Mouse (Mus musculus) MEL (cell line): ENCODE measurements around the gene Ermap. TPM values are rescaled to one million over a fixed set of nuclear protein-coding genes. Genes with fewer than 3 reads are reported as not detected.

Source experiments
- DNase-seq: peaks from one replicate; pipeline ENCODE4 v3.0.0; 2011; ENCODE audit warnings: low read depth, low spot score
- H3K27ac ChIP-seq: 2 replicates; pipeline ENCODE4 v1.5.1; 2012; ENCODE audit warnings: low read depth, mild to moderate bottlenecking, control low read depth, low read length, moderate library complexity; ENCODE audit not compliant: control insufficient read depth
- H3K27me3 ChIP-seq, 2 experiments: fragments of 150-350 bp in 1 of 2; sonication (generic) in 1 of 2; 2 replicates each; pipeline ENCODE4 v1.6.1; 2012; ENCODE audit warnings: low read length in 2 of 2, mild to moderate bottlenecking in 2 of 2, improper control_type of control experiment in 1 of 2, moderate library complexity in 1 of 2; ENCODE audit not compliant: insufficient read depth in 2 of 2, control insufficient read depth in 1 of 2
- H3K36me3 ChIP-seq, 2 experiments: 2 replicates each; pipeline ENCODE4 v1.6.1; 2012 to 2014; ENCODE audit warnings: low read length in 2 of 2, improper control_type of control experiment in 1 of 2, inconsistent platforms in 1 of 2, mild to moderate bottlenecking in 1 of 2; ENCODE audit not compliant: insufficient read depth in 2 of 2, control insufficient read depth in 1 of 2
- H3K4me1 ChIP-seq, 2 experiments: fragments of 150-350 bp in 1 of 2; sonication (generic) in 1 of 2; 2 replicates each; pipeline ENCODE4 v1.6.1; 2012; ENCODE audit warnings: low read length in 2 of 2, improper control_type of control experiment in 1 of 2, mild to moderate bottlenecking in 1 of 2; ENCODE audit not compliant: insufficient read depth in 2 of 2, control insufficient read depth in 1 of 2
- H3K4me3 ChIP-seq, 2 experiments: fragments of 150-350 bp in 1 of 2; sonication (generic) in 1 of 2; 2 replicates each; pipeline ENCODE4 v1.5.1; 2012; ENCODE audit warnings: low read depth in 2 of 2, low read length in 2 of 2, mild to moderate bottlenecking in 2 of 2, moderate library complexity in 2 of 2, control low read depth in 1 of 2, improper control_type of control experiment in 1 of 2; ENCODE audit not compliant: control insufficient read depth in 1 of 2, insufficient read depth in 1 of 2
- H3K79me2 ChIP-seq: 2 replicates; pipeline ENCODE4 v1.6.1; 2012; ENCODE audit warnings: mild to moderate bottlenecking, low read length, moderate library complexity; ENCODE audit not compliant: control insufficient read depth, poor library complexity, insufficient read depth
- H3K9ac ChIP-seq: 2 replicates; pipeline ENCODE4 v1.6.1; 2012; ENCODE audit warnings: low read depth, mild to moderate bottlenecking, control low read depth, low read length, moderate library complexity; ENCODE audit not compliant: control insufficient read depth, poor library complexity, severe bottlenecking
- H3K9me3 ChIP-seq: fragments of 150-350 bp; sonication (generic); replicated peaks from 2 replicates; pipeline ENCODE4 v1.6.1; 2012; ENCODE audit warnings: mild to moderate bottlenecking, low read length, improper control_type of control experiment, moderate library complexity; ENCODE audit not compliant: insufficient read depth
- BHLHE40 ChIP-seq: IDR thresholded peaks from 2 replicates; pipeline ENCODE4 v1.6.1; 2012; ENCODE audit warnings: low read depth, mild to moderate bottlenecking, inconsistent platforms, low read length, improper control_type of control experiment, borderline replicate concordance
- CHD1 ChIP-seq: IDR thresholded peaks from 2 replicates; pipeline ENCODE4 v1.6.1; 2012; ENCODE audit warnings: low read depth, mild to moderate bottlenecking, inconsistent platforms, low read length, improper control_type of control experiment
- CHD2 ChIP-seq: IDR thresholded peaks from 2 replicates; pipeline ENCODE4 v1.6.1; 2011; ENCODE audit warnings: low read length, improper control_type of control experiment
- CTCF ChIP-seq, 3 experiments: IDR thresholded peaks in 2 of 3; conservative IDR thresholded peaks in 1 of 3; 2 replicates each; pipeline ENCODE4 v1.5.1; 2011 to 2012; ENCODE audit warnings: low read length in 3 of 3, low read depth in 2 of 3, mild to moderate bottlenecking in 2 of 3, improper control_type of control experiment in 1 of 3, inconsistent platforms in 1 of 3, mixed read lengths in 1 of 3, moderate library complexity in 1 of 3; ENCODE audit not compliant: control insufficient read depth in 1 of 3, insufficient read depth in 1 of 3, poor library complexity in 1 of 3, severe bottlenecking in 1 of 3
- E2F4 ChIP-seq: IDR thresholded peaks from 2 replicates; pipeline ENCODE4 v1.6.1; 2011; ENCODE audit warnings: low read depth, low read length, improper control_type of control experiment, borderline replicate concordance
- ELF1 ChIP-seq: IDR thresholded peaks from 2 replicates; pipeline ENCODE4 v1.6.1; 2014; ENCODE audit warnings: low read depth, mild to moderate bottlenecking, inconsistent platforms, low read length, improper control_type of control experiment, moderate library complexity
- EP300 ChIP-seq, 2 experiments: IDR thresholded peaks; 2 replicates each; pipeline ENCODE4 v1.6.1; 2011; ENCODE audit warnings: improper control_type of control experiment in 2 of 2, low read length in 2 of 2, low read depth in 1 of 2, mild to moderate bottlenecking in 1 of 2
- ETS1 ChIP-seq: IDR thresholded peaks from 2 replicates; pipeline ENCODE4 v1.6.1; 2012; ENCODE audit warnings: low read depth, mild to moderate bottlenecking, inconsistent platforms, low read length, improper control_type of control experiment, moderate library complexity
- GABPA ChIP-seq: IDR thresholded peaks from 2 replicates; pipeline ENCODE4 v1.6.1; 2012; ENCODE audit warnings: low read depth, mild to moderate bottlenecking, inconsistent platforms, low read length, improper control_type of control experiment, moderate library complexity
- GATA1 ChIP-seq: IDR thresholded peaks from 2 replicates; pipeline ENCODE4 v1.6.1; 2011; ENCODE audit warnings: low read depth, low read length, improper control_type of control experiment
- JUND ChIP-seq: IDR thresholded peaks from 2 replicates; pipeline ENCODE4 v1.6.1; 2011; ENCODE audit warnings: low read depth, mild to moderate bottlenecking, improper control_type of control experiment, low read length
- KAT2A ChIP-seq: conservative IDR thresholded peaks from 2 replicates; pipeline ENCODE4 v1.6.1; 2012; ENCODE audit warnings: low read depth, low read length, improper control_type of control experiment, inconsistent platforms
- MAFK ChIP-seq: IDR thresholded peaks from 2 replicates; pipeline ENCODE4 v1.6.1; 2011; ENCODE audit warnings: low read depth, mild to moderate bottlenecking, low read length, improper control_type of control experiment, borderline replicate concordance
- MAX ChIP-seq: IDR thresholded peaks from 2 replicates; pipeline ENCODE4 v1.6.1; 2011; ENCODE audit warnings: low read length, improper control_type of control experiment
- MAZ ChIP-seq: IDR thresholded peaks from 2 replicates; pipeline ENCODE4 v1.6.1; 2012; ENCODE audit warnings: low read depth, mild to moderate bottlenecking, inconsistent platforms, low read length, improper control_type of control experiment
- MEF2A ChIP-seq: IDR thresholded peaks from 2 replicates; pipeline ENCODE4 v1.6.1; 2014; ENCODE audit warnings: low read depth, mild to moderate bottlenecking, inconsistent platforms, low read length, improper control_type of control experiment; ENCODE audit not compliant: poor library complexity, insufficient replicate concordance, severe bottlenecking; ENCODE audit errors: extremely low read depth
- MXI1 ChIP-seq: IDR thresholded peaks from 2 replicates; pipeline ENCODE4 v1.6.1; 2011; ENCODE audit warnings: mild to moderate bottlenecking, low read depth, low read length, improper control_type of control experiment
- MYB ChIP-seq: IDR thresholded peaks from 2 replicates; pipeline ENCODE4 v1.6.1; 2011; ENCODE audit warnings: mild to moderate bottlenecking, low read depth, low read length, improper control_type of control experiment
- MYC ChIP-seq: IDR thresholded peaks from 2 replicates; pipeline ENCODE4 v1.6.1; 2011; ENCODE audit warnings: low read depth, mild to moderate bottlenecking, low read length, improper control_type of control experiment, moderate library complexity
- NELFE ChIP-seq: IDR thresholded peaks from 2 replicates; pipeline ENCODE4 v1.6.1; 2011; ENCODE audit warnings: low read depth, low read length, improper control_type of control experiment
- NRF1 ChIP-seq: IDR thresholded peaks from 2 replicates; pipeline ENCODE4 v1.6.1; 2014; ENCODE audit warnings: low read depth, mild to moderate bottlenecking, inconsistent platforms, low read length, improper control_type of control experiment, moderate library complexity; ENCODE audit not compliant: poor library complexity, insufficient read depth, severe bottlenecking
- POLR2A ChIP-seq, 2 experiments: IDR thresholded peaks; 2 replicates each; pipeline ENCODE4 v1.6.1; 2011 to 2012; ENCODE audit warnings: low read length in 2 of 2, mild to moderate bottlenecking in 2 of 2, control low read depth in 1 of 2, improper control_type of control experiment in 1 of 2, low read depth in 1 of 2, moderate library complexity in 1 of 2; ENCODE audit not compliant: control insufficient read depth in 1 of 2, insufficient read depth in 1 of 2, poor library complexity in 1 of 2
- POLR2AphosphoS2 ChIP-seq: IDR thresholded peaks from 2 replicates; pipeline ENCODE4 v1.6.1; 2011; ENCODE audit warnings: low read length, improper control_type of control experiment
- POLR2AphosphoS5 ChIP-seq: IDR thresholded peaks from 2 replicates; pipeline ENCODE4 v1.6.1; 2012; ENCODE audit warnings: low read depth, borderline replicate concordance, mild to moderate bottlenecking, inconsistent platforms, low read length, moderate library complexity, mixed read lengths
- RCOR1 ChIP-seq: IDR thresholded peaks from 2 replicates; pipeline ENCODE4 v1.6.1; 2012; ENCODE audit warnings: low read depth, mild to moderate bottlenecking, inconsistent platforms, low read length, improper control_type of control experiment
- SIN3A ChIP-seq: IDR thresholded peaks from 2 replicates; pipeline ENCODE4 v1.6.1; 2012; ENCODE audit warnings: low read length, improper control_type of control experiment, inconsistent platforms
- SMC3 ChIP-seq: IDR thresholded peaks from 2 replicates; pipeline ENCODE4 v1.6.1; 2011; ENCODE audit warnings: low read depth, low read length, improper control_type of control experiment
- TAL1 ChIP-seq: IDR thresholded peaks from 2 replicates; pipeline ENCODE4 v1.6.1; 2012; ENCODE audit warnings: mild to moderate bottlenecking, inconsistent platforms, low read length, moderate library complexity, mixed read lengths
- TBP ChIP-seq: IDR thresholded peaks from 2 replicates; pipeline ENCODE4 v1.8.0; 2011; ENCODE audit warnings: low read depth, low read length, improper control_type of control experiment
- TCF12 ChIP-seq: IDR thresholded peaks from 2 replicates; pipeline ENCODE4 v1.6.1; 2014; ENCODE audit warnings: low read depth, mild to moderate bottlenecking, inconsistent platforms, low read length, improper control_type of control experiment, moderate library complexity
- USF1 ChIP-seq: IDR thresholded peaks from 2 replicates; pipeline ENCODE4 v1.6.1; 2014; ENCODE audit warnings: low read depth, mild to moderate bottlenecking, inconsistent platforms, low read length, improper control_type of control experiment, moderate library complexity
- USF2 ChIP-seq, 2 experiments: IDR thresholded peaks; 2 replicates each; pipeline ENCODE4 v1.6.1; 2011 to 2012; ENCODE audit warnings: improper control_type of control experiment in 2 of 2, low read length in 2 of 2, borderline replicate concordance in 1 of 2, inconsistent platforms in 1 of 2, low read depth in 1 of 2, mild to moderate bottlenecking in 1 of 2; ENCODE audit not compliant: insufficient read depth in 1 of 2
- ZC3H11A ChIP-seq: IDR thresholded peaks from 2 replicates; pipeline ENCODE4 v1.6.1; 2012; ENCODE audit warnings: low read depth, mild to moderate bottlenecking, inconsistent platforms, low read length, improper control_type of control experiment
- ZKSCAN1 ChIP-seq: IDR thresholded peaks from 2 replicates; pipeline ENCODE4 v1.6.1; 2012; ENCODE audit warnings: low read depth, mild to moderate bottlenecking, inconsistent platforms, low read length, improper control_type of control experiment, moderate library complexity
- ZMIZ1 ChIP-seq: IDR thresholded peaks from 2 replicates; pipeline ENCODE4 v1.6.1; 2012; ENCODE audit warnings: low read depth, mild to moderate bottlenecking, inconsistent platforms, low read length, improper control_type of control experiment, moderate library complexity
- ZNF384 ChIP-seq: IDR thresholded peaks from 2 replicates; pipeline ENCODE4 v1.6.1; 2012; ENCODE audit warnings: low read depth, mild to moderate bottlenecking, inconsistent platforms, low read length, improper control_type of control experiment
- polyA plus RNA-seq, 2 experiments: library from polyadenylated mRNA; stranded (reverse) in 1 of 2; unstranded in 1 of 2; fragments of >175 nt in 1 of 2; fragments of >200 nt in 1 of 2; gene quantifications; 2 replicates each; pipeline versions ENCODE4 v1.2.1 to v1.2.4; 2012; ENCODE audit warnings: low replicate concordance in 2 of 2, low read depth in 1 of 2; ENCODE audit not compliant: insufficient read length in 2 of 2, insufficient read depth in 1 of 2, missing spikeins in 1 of 2
- total RNA-seq: library from RNA; depleted of rRNA; stranded (reverse); fragments of 300-350 nt; gene quantifications from 2 replicates; pipeline ENCODE4 v1.2.3, GENCODE M21; 2012

Gene Ermap
- total and polyA plus RNA-seq, 3 experiments = 44.1 to 247 (median 138) TPM

DNA sequence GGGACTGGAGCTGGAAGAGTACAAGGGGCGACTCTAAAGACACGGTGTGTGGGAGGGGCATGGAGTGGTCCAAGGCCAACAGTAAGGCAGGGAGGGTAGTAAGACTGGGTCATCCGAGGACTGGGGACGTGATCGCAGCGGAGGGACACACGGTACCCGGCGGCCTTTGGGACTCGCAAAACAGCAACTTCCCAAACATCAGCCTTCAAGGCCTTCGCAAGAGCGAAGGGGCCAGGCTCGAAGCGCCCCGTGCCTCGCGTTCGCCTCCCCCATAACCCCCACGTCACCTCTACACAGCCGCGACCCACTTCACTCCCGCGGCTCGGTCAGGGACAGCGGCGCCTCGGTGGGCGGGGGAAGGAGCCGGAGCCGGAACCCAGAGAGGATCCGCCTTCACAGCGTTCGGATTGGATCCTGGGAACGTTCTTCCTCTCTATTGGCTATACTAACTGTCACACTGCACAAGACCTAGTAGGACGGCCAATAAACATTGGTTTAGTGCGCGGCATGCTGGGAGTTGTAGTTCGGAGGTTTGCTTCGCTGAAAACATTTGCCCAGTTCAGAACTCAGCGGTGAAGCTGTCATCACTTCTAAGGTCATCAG lies 15.9 kb downstream of the Ermap start, which contains the start of gene Zfp691:
Gene Zfp691 (minus strand): TSS at position 345 of the 603 bp plus-strand sequence.
- H3K79me2 ChIP-seq = peaks cover 10% of the 10 kb centered on the region
- peak; percentile 97 for DNase-seq
- no peaks in the 10 kb centered on the region for H3K27me3 ChIP-seq
- peak within 1 kb of the TSS; percentile 77 for H3K9ac ChIP-seq
- peaks cover 0 to 11% of the 10 kb centered on the region in 2 experiments; a peak in 3 of 4 replicates for H3K36me3 ChIP-seq
- H3K4me1 ChIP-seq = peaks cover 0 to 8% of the 10 kb centered on the region in 2 experiments; a peak in 2 of 4 replicates
- peak within 1 kb of the TSS; percentile 72 to 98 for H3K4me3 ChIP-seq
- peak within 1 kb of the TSS; percentile 8; the same call in 1 of the 2 replicates for H3K27ac ChIP-seq
- H3K9me3 ChIP-seq = no peaks in the 10 kb centered on the region
- TF ChIP-seq MAX (peak; percentile 44), SIN3A (peak; percentile 90), MAFK (no peak), E2F4 (no peak), ELF1 (peak; percentile 85), SMC3 (no peak), CHD2 (peak; percentile 94), ZNF384 (0 out of 2 replicates have a peak, but pooled peaks have one; percentile 9), MAZ (peak; percentile 89; the same call in 1 of the 2 replicates), TAL1 (no peak), ZC3H11A (no peak), TCF12 (no peak; the same call in 1 of the 2 replicates), POLR2AphosphoS2 (no peak), USF2 (IDR thresholded peaks at IDR 0.05; ENCODE audit: borderline replicate concordance in 1 of 2, insufficient read depth in 1 of 2, low read depth in 1 of 2, low read length in 2 of 2) (no peak), MYC (peak; percentile 68; the same call in 1 of the 2 replicates), ZKSCAN1 (0 out of 2 replicates have a peak, but pooled peaks have one; percentile 31), TBP (peak; percentile 26; the same call in 1 of the 2 replicates), POLR2AphosphoS5 (peak; percentile 41; the same call in 1 of the 2 replicates), USF1 (no peak), NRF1 (peak; percentile 47; the same call in 1 of the 2 replicates), GATA1 (no peak), GABPA (no peak), MYB (no peak), CTCF (IDR thresholded peaks at IDR 0.05 in 2 of 3, conservative IDR thresholded peaks at IDR 0.05 in 1 of 3; ENCODE audit: control insufficient read depth in 1 of 3, insufficient read depth in 1 of 3, low read depth in 2 of 3, low read length in 3 of 3, poor library complexity in 1 of 3, severe bottlenecking in 1 of 3) (no peak), ZMIZ1 (peak; percentile 80), KAT2A (peak; percentile 96), ETS1 (peak; percentile 9; the same call in 1 of the 2 replicates), NELFE (peak; percentile 69), BHLHE40 (no peak), POLR2A (IDR thresholded peaks at IDR 0.05; ENCODE audit: control insufficient read depth in 1 of 2, insufficient read depth in 1 of 2, low read depth in 1 of 2, low read length in 2 of 2, poor library complexity in 1 of 2) (peak; percentile 67 to 68; a peak in 3 of 4 replicates), MXI1 (peak; percentile 69), CHD1 (no peak), RCOR1 (no peak), EP300 (IDR thresholded peaks at IDR 0.05; ENCODE audit: low read depth in 1 of 2, low read length in 2 of 2) (no peak), MEF2A (no peak), JUND (peak; percentile 24; the same call in 1 of the 2 replicates)
